Mouse (Mus musculus) layer of hippocampus, adult 18-20 months (tissue): ENCODE measurements at regions not wholly inside any gene's neighbourhood (a gene's known extent, or its start where the extent isn't known, plus 50 kb on each side); places are given as distances from the start of the nearest gene placed in this dataset.

ENCODE experiments used
- DNase-seq, 2 experiments: peaks; one replicate each; pipeline ENCODE4 v3.0.0; 2022; ENCODE audit warnings: low spot score in 2 of 2

DNA sequence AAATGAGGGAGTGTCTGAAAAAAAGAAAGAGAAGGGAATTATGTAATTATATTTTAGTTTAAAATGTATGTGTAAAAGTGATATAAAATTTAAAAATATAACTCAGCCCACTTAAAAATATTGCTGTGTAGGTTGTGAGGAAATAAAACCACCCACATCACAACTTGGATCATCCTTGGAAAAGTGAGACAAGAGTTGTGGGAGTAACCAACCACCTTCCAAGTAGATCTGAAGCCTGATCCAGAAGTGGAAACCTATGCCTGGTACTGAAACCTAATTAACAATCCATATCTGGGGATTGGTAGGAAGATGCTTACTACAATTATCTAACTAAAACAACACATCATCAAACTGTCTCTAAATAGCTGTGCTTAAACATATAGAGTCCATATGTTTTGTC lies 743.1 kb downstream of the Stim2 start:
- no peak for DNase-seq

DNA sequence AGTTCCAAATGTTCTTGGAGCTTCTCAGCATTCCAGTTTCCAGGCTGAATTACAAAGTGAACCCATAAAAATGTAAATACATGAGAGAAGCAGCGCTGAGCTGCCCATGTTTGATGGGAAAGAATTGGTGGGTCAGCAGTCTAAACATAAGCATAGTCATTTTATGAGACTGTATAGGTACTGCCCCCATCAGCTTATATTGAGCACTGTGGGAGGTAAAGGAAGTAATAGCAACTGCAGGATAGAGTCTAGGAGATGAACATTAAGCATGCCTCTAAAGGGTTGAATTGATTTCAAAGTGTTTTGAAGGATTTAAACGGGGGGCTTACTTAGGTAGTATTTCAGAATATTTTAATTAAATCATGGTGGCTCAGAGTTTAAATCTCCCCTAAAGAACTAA lies 748.7 kb downstream of the Stim2 start:
- no peak for DNase-seq

DNA sequence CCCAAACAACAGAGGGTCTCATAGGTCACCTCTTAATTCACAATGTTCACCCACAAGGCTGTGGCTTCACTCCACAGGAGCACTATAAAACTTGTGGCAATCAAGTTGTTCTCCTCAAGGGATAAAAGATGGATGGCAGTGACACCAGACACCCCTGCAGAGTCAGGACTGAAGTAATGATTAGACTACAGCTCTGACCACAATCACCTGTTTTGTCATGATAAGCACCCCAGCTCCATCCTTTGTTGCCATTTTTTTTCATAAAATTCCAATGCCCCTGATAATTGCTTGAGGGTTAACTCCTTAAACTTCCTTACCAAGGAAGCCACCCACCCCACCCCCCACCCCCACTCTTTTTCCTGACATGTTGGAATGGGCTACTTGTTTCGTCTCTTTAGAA lies 755.1 kb downstream of the Stim2 start:
- no peak for DNase-seq

DNA sequence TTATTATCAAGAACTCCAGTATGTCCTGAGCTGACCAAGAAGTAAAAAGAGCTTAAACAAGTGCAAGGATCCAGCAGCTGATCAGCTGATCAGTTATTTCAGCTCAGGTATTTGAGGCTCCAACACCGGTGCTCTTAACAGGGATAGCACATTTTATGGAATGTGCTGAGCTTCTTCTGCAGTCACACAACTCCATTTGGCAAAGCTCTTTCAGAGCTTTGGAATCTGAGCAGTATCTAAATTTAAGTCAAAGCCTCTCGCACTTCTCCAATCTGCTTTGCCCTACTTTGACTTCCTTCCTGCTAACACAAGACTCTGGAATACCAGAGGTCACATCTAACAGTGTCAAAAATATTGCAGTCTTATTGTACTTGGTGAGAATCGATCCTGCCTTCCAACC lies 761.4 kb downstream of the Stim2 start:
- no peak for DNase-seq

DNA sequence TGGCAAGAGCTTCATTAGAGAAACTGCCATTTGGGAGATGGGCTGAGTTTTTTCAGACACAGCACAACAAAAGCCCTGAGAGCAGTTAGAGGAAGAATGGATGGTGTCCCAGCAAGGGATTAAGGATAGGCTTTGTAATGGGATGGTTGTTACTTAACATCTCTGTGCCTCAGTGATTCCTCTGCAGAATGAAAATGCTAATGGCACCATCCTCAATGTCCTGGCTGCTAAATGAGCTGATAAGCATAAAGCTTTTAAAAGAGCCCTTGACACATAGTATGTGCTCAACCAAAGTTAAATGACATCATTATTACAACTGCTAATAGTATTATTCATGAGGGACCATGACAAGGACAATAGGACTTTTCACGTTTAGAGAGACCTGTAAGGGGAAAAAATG lies 764.7 kb downstream of the Stim2 start:
- DNase-seq, result no peak

DNA sequence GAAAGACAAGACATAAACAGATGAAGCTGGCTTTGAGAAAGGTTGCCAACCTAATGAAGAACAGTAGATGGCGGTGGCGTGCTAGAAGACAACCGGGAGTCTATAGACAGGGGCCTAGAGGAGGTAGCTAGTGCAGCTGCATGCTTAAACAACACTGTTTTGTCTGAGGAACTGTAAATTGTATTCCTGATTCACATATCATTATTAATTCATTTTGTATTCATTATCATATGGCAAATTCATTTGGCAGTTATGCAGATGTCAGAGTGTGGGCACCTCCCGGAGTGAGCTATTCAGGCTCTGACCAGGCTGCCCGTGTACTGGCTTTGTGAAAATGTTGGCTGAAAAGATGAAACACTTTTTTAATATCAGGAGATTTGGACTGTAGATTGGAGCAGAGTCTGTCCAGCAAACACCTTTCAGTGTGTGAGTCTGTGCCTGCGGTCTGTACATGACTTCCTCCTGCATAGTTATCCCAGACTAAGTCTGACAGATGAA lies 798.7 kb downstream of the Stim2 start:
- peak; percentile 46 to 77 for DNase-seq

DNA sequence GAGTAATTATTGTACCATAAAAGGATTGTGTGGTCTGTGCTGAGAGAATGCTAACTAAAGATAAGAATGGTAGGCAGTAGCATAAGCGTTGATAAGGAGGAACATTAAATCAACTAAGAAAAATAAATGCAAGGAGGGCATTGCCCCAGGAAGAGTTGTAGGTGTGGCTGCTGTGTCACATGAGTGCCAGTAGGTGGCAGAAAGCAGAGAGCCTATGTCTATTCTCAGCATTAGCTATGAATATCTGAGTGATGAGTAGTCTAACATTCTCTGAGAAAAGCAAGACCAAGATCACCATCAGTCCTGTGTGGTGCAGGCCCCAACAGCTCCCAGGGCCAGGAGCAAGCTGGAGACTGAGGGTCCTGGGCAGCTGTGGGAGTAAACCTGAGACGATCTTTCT lies 828.8 kb downstream of the Stim2 start:
- DNase-seq, result no peak
